Comparison of ENCODE assay signal across 44 mouse cellular contexts in genomic region chr4:88653644-88654043, GRCm38 (mm10). TPM values are rescaled to one million over a fixed set of nuclear protein-coding genes. Genes with fewer than 3 reads are reported as not detected.
"Had no signal": no experiment of that assay in that cellular context is flagged by ENCODE, and none has a peak within 500 bp of the region (broad histone marks: within the 10 kb centered on the region; RNA-seq: fewer than 3 reads in every experiment).

No protein-coding gene starts in this region.

- DNase-seq: gastrocnemius, postnatal 14 days; gastrocnemius, postnatal 36 days; heart, adult 11 months; heart, adult 2 months; heart, postnatal 14 days; heart, postnatal 36 days; kidney, adult 11 months; kidney, adult 2 months; kidney, adult 9 months; kidney, postnatal 14 days; kidney, postnatal 36 days; layer of hippocampus, adult 9-11 months; layer of hippocampus, postnatal 36 days; left cerebral cortex, postnatal 4 days had no signal

- H3K36me3 ChIP-seq: heart, embryonic 13.5 days; heart, embryonic 15.5 days; kidney, embryonic 15.5 days; limb, embryonic 13.5 days; limb, embryonic 15.5 days; liver, embryonic 12.5 days had no signal

- H3K9ac ChIP-seq: heart, embryonic 13.5 days; heart, embryonic 15.5 days; hindbrain, embryonic 14.5 days; kidney, embryonic 15.5 days; limb, embryonic 13.5 days; limb, embryonic 15.5 days; liver, embryonic 12.5 days; liver, embryonic 14.5 days had no signal

- H3K27me3 ChIP-seq: heart, embryonic 13.5 days; heart, embryonic 15.5 days; kidney, embryonic 15.5 days; limb, embryonic 13.5 days; limb, embryonic 15.5 days; liver, embryonic 12.5 days had no signal

- H3K4me3 ChIP-seq: heart, adult 2 months; heart, embryonic 13.5 days; heart, embryonic 15.5 days; kidney, embryonic 15.5 days; limb, embryonic 13.5 days; limb, embryonic 15.5 days; liver, embryonic 12.5 days had no signal

- H3K27ac ChIP-seq: heart, adult 2 months; heart, embryonic 13.5 days; heart, embryonic 15.5 days; hindbrain, embryonic 14.5 days; kidney, embryonic 15.5 days; kidney, postnatal 0 days; limb, embryonic 13.5 days; limb, embryonic 15.5 days; liver, embryonic 12.5 days; liver, embryonic 14.5 days had no signal

- H3K4me1 ChIP-seq: heart, embryonic 13.5 days; heart, embryonic 15.5 days; kidney, embryonic 15.5 days; limb, embryonic 13.5 days; limb, embryonic 15.5 days; liver, embryonic 12.5 days had no signal

- H3K9me3 ChIP-seq: heart, embryonic 15.5 days; kidney, embryonic 15.5 days; limb, embryonic 13.5 days; limb, embryonic 15.5 days; liver, embryonic 12.5 days had no signal

- ATAC-seq: hindbrain, embryonic 16.5 days; intestine, embryonic 16.5 days; liver, embryonic 12.5 days had no signal

- H3K4me2 ChIP-seq: heart, embryonic 11.5 days; heart, embryonic 13.5 days; heart, embryonic 15.5 days; hindbrain, embryonic 14.5 days; kidney, embryonic 15.5 days; limb, embryonic 13.5 days; limb, embryonic 15.5 days; liver, embryonic 12.5 days had no signal

RNA-seq across cellular contexts. Expression of gene Ifna13, which starts 9.4 kb away (rescaled TPM):
- total RNA-seq: gastrocnemius, adult 18-20 months; gastrocnemius, adult 8-10 months; gastrocnemius, postnatal 14 days; gastrocnemius, postnatal 36 days; heart, adult 2 months; heart, postnatal 14 days; heart, postnatal 36 days; hematopoietic stem cell, adult 5-6 weeks; layer of hippocampus, adult 18-20 months; layer of hippocampus, adult 8-10 months; layer of hippocampus, postnatal 14 days; layer of hippocampus, postnatal 36 days; left cerebral cortex, adult 18-20 months; left cerebral cortex, adult 8-10 months; left cerebral cortex, postnatal 10 days; left cerebral cortex, postnatal 25 days; left cerebral cortex, postnatal 4 days; liver, adult 2 months had no signal
- polyA plus RNA-seq: gonadal fat pad, adult 2 months; heart, adult 2 months; heart, embryonic 11.5 days; heart, embryonic 13.5 days; heart, embryonic 15.5 days; heart, postnatal 0 days; hindbrain, embryonic 11.5 days; hindbrain, embryonic 14.5 days; hindbrain, embryonic 16.5 days; intestine, embryonic 14.5 days; intestine, embryonic 16.5 days; kidney, adult 2 months; kidney, embryonic 15.5 days; kidney, postnatal 0 days; large intestine, adult 2 months; limb, embryonic 11.5 days; limb, embryonic 13.5 days; limb, embryonic 15.5 days; liver, adult 2 months; liver, embryonic 12.5 days; liver, embryonic 14.5 days; liver, embryonic 16.5 days had no signal

RNA-seq across cellular contexts. Expression of gene C87499, which starts 19.4 kb away (rescaled TPM):
- total RNA-seq: gastrocnemius, adult 18-20 months; gastrocnemius, adult 8-10 months; gastrocnemius, postnatal 14 days; gastrocnemius, postnatal 36 days; heart, adult 2 months; heart, postnatal 14 days; heart, postnatal 36 days; hematopoietic stem cell, adult 5-6 weeks; layer of hippocampus, adult 18-20 months; layer of hippocampus, adult 8-10 months; layer of hippocampus, postnatal 14 days; layer of hippocampus, postnatal 36 days; left cerebral cortex, adult 18-20 months; left cerebral cortex, adult 8-10 months; left cerebral cortex, postnatal 10 days; left cerebral cortex, postnatal 25 days; left cerebral cortex, postnatal 4 days; liver, adult 2 months had no signal
- polyA plus RNA-seq: gonadal fat pad, adult 2 months; heart, adult 2 months; heart, embryonic 11.5 days; heart, embryonic 13.5 days; heart, embryonic 15.5 days; heart, postnatal 0 days; hindbrain, embryonic 11.5 days; hindbrain, embryonic 14.5 days; hindbrain, embryonic 16.5 days; intestine, embryonic 14.5 days; intestine, embryonic 16.5 days; kidney, adult 2 months; kidney, embryonic 15.5 days; kidney, postnatal 0 days; large intestine, adult 2 months; limb, embryonic 11.5 days; limb, embryonic 13.5 days; limb, embryonic 15.5 days; liver, adult 2 months; liver, embryonic 12.5 days; liver, embryonic 14.5 days; liver, embryonic 16.5 days had no signal

RNA-seq across cellular contexts. Expression of gene Ifna16, which starts 23.1 kb away (rescaled TPM):
- total RNA-seq: gastrocnemius, adult 18-20 months; gastrocnemius, adult 8-10 months; gastrocnemius, postnatal 14 days; gastrocnemius, postnatal 36 days; heart, adult 2 months; heart, postnatal 14 days; heart, postnatal 36 days; hematopoietic stem cell, adult 5-6 weeks; layer of hippocampus, adult 18-20 months; layer of hippocampus, adult 8-10 months; layer of hippocampus, postnatal 14 days; layer of hippocampus, postnatal 36 days; left cerebral cortex, adult 18-20 months; left cerebral cortex, adult 8-10 months; left cerebral cortex, postnatal 10 days; left cerebral cortex, postnatal 25 days; left cerebral cortex, postnatal 4 days; liver, adult 2 months had no signal
- polyA plus RNA-seq: gonadal fat pad, adult 2 months; heart, adult 2 months; heart, embryonic 11.5 days; heart, embryonic 13.5 days; heart, embryonic 15.5 days; heart, postnatal 0 days; hindbrain, embryonic 11.5 days; hindbrain, embryonic 14.5 days; hindbrain, embryonic 16.5 days; intestine, embryonic 14.5 days; intestine, embryonic 16.5 days; kidney, adult 2 months; kidney, embryonic 15.5 days; kidney, postnatal 0 days; large intestine, adult 2 months; limb, embryonic 11.5 days; limb, embryonic 13.5 days; limb, embryonic 15.5 days; liver, adult 2 months; liver, embryonic 12.5 days; liver, embryonic 14.5 days; liver, embryonic 16.5 days had no signal

RNA-seq across cellular contexts. Expression of gene Ifna2, which starts 30.1 kb away (rescaled TPM):
- total RNA-seq: gastrocnemius, adult 18-20 months; gastrocnemius, adult 8-10 months; gastrocnemius, postnatal 14 days; gastrocnemius, postnatal 36 days; heart, adult 2 months; heart, postnatal 14 days; heart, postnatal 36 days; hematopoietic stem cell, adult 5-6 weeks; layer of hippocampus, adult 18-20 months; layer of hippocampus, adult 8-10 months; layer of hippocampus, postnatal 14 days; layer of hippocampus, postnatal 36 days; left cerebral cortex, adult 18-20 months; left cerebral cortex, adult 8-10 months; left cerebral cortex, postnatal 10 days; left cerebral cortex, postnatal 25 days; left cerebral cortex, postnatal 4 days; liver, adult 2 months had no signal
- polyA plus RNA-seq: gonadal fat pad, adult 2 months; heart, adult 2 months; heart, embryonic 11.5 days; heart, embryonic 13.5 days; heart, embryonic 15.5 days; heart, postnatal 0 days; hindbrain, embryonic 11.5 days; hindbrain, embryonic 14.5 days; hindbrain, embryonic 16.5 days; intestine, embryonic 14.5 days; intestine, embryonic 16.5 days; kidney, adult 2 months; kidney, embryonic 15.5 days; kidney, postnatal 0 days; large intestine, adult 2 months; limb, embryonic 11.5 days; limb, embryonic 13.5 days; limb, embryonic 15.5 days; liver, adult 2 months; liver, embryonic 12.5 days; liver, embryonic 14.5 days; liver, embryonic 16.5 days had no signal

RNA-seq across cellular contexts. Expression of gene Ifnab, which starts 37.5 kb away (rescaled TPM):
- total RNA-seq: gastrocnemius, adult 18-20 months; gastrocnemius, adult 8-10 months; gastrocnemius, postnatal 14 days; gastrocnemius, postnatal 36 days; heart, adult 2 months; heart, postnatal 14 days; heart, postnatal 36 days; hematopoietic stem cell, adult 5-6 weeks; layer of hippocampus, adult 18-20 months; layer of hippocampus, adult 8-10 months; layer of hippocampus, postnatal 14 days; layer of hippocampus, postnatal 36 days; left cerebral cortex, adult 18-20 months; left cerebral cortex, adult 8-10 months; left cerebral cortex, postnatal 10 days; left cerebral cortex, postnatal 25 days; left cerebral cortex, postnatal 4 days; liver, adult 2 months had no signal
- polyA plus RNA-seq: gonadal fat pad, adult 2 months; heart, adult 2 months; heart, embryonic 11.5 days; heart, embryonic 13.5 days; heart, embryonic 15.5 days; heart, postnatal 0 days; hindbrain, embryonic 11.5 days; hindbrain, embryonic 14.5 days; hindbrain, embryonic 16.5 days; intestine, embryonic 14.5 days; intestine, embryonic 16.5 days; kidney, adult 2 months; kidney, embryonic 15.5 days; kidney, postnatal 0 days; large intestine, adult 2 months; limb, embryonic 11.5 days; limb, embryonic 13.5 days; limb, embryonic 15.5 days; liver, adult 2 months; liver, embryonic 12.5 days; liver, embryonic 14.5 days; liver, embryonic 16.5 days had no signal
